Mouse (Mus musculus) CH12.LX (cell line): ENCODE results near the gene Xndc1. TPM values are rescaled to one million over a fixed set of nuclear protein-coding genes. Genes with fewer than 3 reads are reported as not detected.

ENCODE experiments used
- DNase-seq: peaks from one replicate; pipeline ENCODE4 v3.0.0-alpha.2; 2013; ENCODE audit errors: extremely low read depth
- H3K27ac ChIP-seq: 2 replicates; pipeline ENCODE4 v1.5.1; 2012; ENCODE audit warnings: low read depth, mild to moderate bottlenecking, control low read depth, moderate library complexity; ENCODE audit not compliant: insufficient read depth
- H3K27me3 ChIP-seq: replicated peaks from 2 replicates; pipeline ENCODE3; 2012; ENCODE audit warnings: inconsistent platforms
- H3K36me3 ChIP-seq, 2 experiments: replicated peaks in 1 of 2; 2 replicates each; pipeline versions ENCODE3 to v1.6.1; 2012; ENCODE audit warnings: inconsistent platforms in 1 of 2, low read length in 1 of 2, mild to moderate bottlenecking in 1 of 2, mixed read lengths in 1 of 2, moderate library complexity in 1 of 2; ENCODE audit not compliant: control insufficient read depth in 1 of 2, insufficient read depth in 1 of 2
- H3K4me1 ChIP-seq, 2 experiments: 2 replicates each; pipeline ENCODE4 v1.6.1; 2012; ENCODE audit warnings: inconsistent platforms in 1 of 2, moderate library complexity in 1 of 2; ENCODE audit not compliant: insufficient read depth in 2 of 2, control insufficient read depth in 1 of 2
- H3K4me2 ChIP-seq: 2 replicates; pipeline ENCODE4 v1.6.1; 2012; ENCODE audit warnings: low read depth, mild to moderate bottlenecking, control low read depth; ENCODE audit not compliant: poor library complexity, insufficient read depth, severe bottlenecking
- H3K4me3 ChIP-seq, 3 experiments: fragments of 150-350 bp in 1 of 3; sonication (generic) in 1 of 3; replicated peaks in 1 of 3; 2 replicates each; pipeline versions ENCODE3 to v1.5.1; 2011 to 2012; ENCODE audit warnings: low read depth in 2 of 3, low read length in 2 of 3, mild to moderate bottlenecking in 2 of 3, moderate library complexity in 2 of 3, control low read depth in 1 of 3, improper control_type of control experiment in 1 of 3, inconsistent platforms in 1 of 3, mixed read lengths in 1 of 3; ENCODE audit not compliant: poor library complexity in 1 of 3
- H3K79me2 ChIP-seq: replicated peaks from 2 replicates; pipeline ENCODE4 v1.6.1; 2012; ENCODE audit warnings: mild to moderate bottlenecking, moderate library complexity; ENCODE audit not compliant: control insufficient read depth, poor library complexity, insufficient read depth, severe bottlenecking; ENCODE audit errors: extremely low read depth
- H3K9ac ChIP-seq: 2 replicates; pipeline ENCODE4 v1.6.1; 2012; ENCODE audit warnings: low read depth, mild to moderate bottlenecking, control low read depth, moderate library complexity; ENCODE audit not compliant: insufficient read depth
- H3K9me3 ChIP-seq: replicated peaks from 2 replicates; pipeline ENCODE3; 2012; ENCODE audit warnings: low read length, inconsistent platforms, mixed read lengths
- BHLHE40 ChIP-seq: IDR thresholded peaks from 2 replicates; pipeline ENCODE4 v1.6.1; 2011; ENCODE audit warnings: mild to moderate bottlenecking, low read depth, low read length, improper control_type of control experiment
- CTCF ChIP-seq, 2 experiments: IDR thresholded peaks in 1 of 2; conservative IDR thresholded peaks in 1 of 2; 2 replicates each; pipeline ENCODE4 v1.5.1; 2011 to 2012; ENCODE audit warnings: low read depth in 2 of 2, low read length in 2 of 2, improper control_type of control experiment in 1 of 2, inconsistent platforms in 1 of 2, mild to moderate bottlenecking in 1 of 2, moderate library complexity in 1 of 2
- ELF1 ChIP-seq: IDR thresholded peaks from 2 replicates; pipeline ENCODE4 v1.6.1; 2014; ENCODE audit warnings: low read depth, mild to moderate bottlenecking, inconsistent platforms, low read length, improper control_type of control experiment
- EP300 ChIP-seq: IDR thresholded peaks from 2 replicates; pipeline ENCODE4 v1.6.1; 2011; ENCODE audit warnings: low read length, improper control_type of control experiment
- HCFC1 ChIP-seq: IDR thresholded peaks from 2 replicates; pipeline ENCODE4 v1.6.1; 2012; ENCODE audit warnings: low read depth, mild to moderate bottlenecking, inconsistent platforms, low read length, improper control_type of control experiment
- IRF4 ChIP-seq: IDR thresholded peaks from 2 replicates; pipeline ENCODE4 v1.6.1; 2014; ENCODE audit warnings: low read depth, mild to moderate bottlenecking, inconsistent platforms, low read length, improper control_type of control experiment
- MAFK ChIP-seq: IDR thresholded peaks from 2 replicates; pipeline ENCODE4 v1.6.1; 2011; ENCODE audit warnings: low read length, improper control_type of control experiment; ENCODE audit not compliant: insufficient replicate concordance
- MAZ ChIP-seq: IDR thresholded peaks from 2 replicates; pipeline ENCODE4 v1.6.1; 2012; ENCODE audit warnings: low read depth, mild to moderate bottlenecking, inconsistent platforms, low read length, improper control_type of control experiment, moderate library complexity
- NRF1 ChIP-seq: IDR thresholded peaks from 2 replicates; pipeline ENCODE4 v1.6.1; 2014; ENCODE audit warnings: low read depth, mild to moderate bottlenecking, inconsistent platforms, low read length, improper control_type of control experiment, moderate library complexity
- POLR2A ChIP-seq: IDR thresholded peaks from 2 replicates; pipeline ENCODE4 v1.6.1; 2011; ENCODE audit warnings: low read depth, mild to moderate bottlenecking, improper control_type of control experiment, low read length
- POLR2AphosphoS2 ChIP-seq: IDR thresholded peaks from 2 replicates; pipeline ENCODE4 v1.6.1; 2011; ENCODE audit warnings: low read depth, low read length, improper control_type of control experiment
- RAD21 ChIP-seq: IDR thresholded peaks from 2 replicates; pipeline ENCODE4 v1.6.1; 2011; ENCODE audit warnings: low read depth, mild to moderate bottlenecking, low read length, improper control_type of control experiment, moderate library complexity
- SIN3A ChIP-seq: IDR thresholded peaks from 2 replicates; pipeline ENCODE4 v1.6.1; 2012; ENCODE audit warnings: low read length, improper control_type of control experiment, inconsistent platforms
- TBP ChIP-seq: conservative IDR thresholded peaks from 2 replicates; pipeline ENCODE4 v1.6.1; 2011; ENCODE audit warnings: low read depth, low read length, improper control_type of control experiment
- TCF12 ChIP-seq: IDR thresholded peaks from 2 replicates; pipeline ENCODE4 v1.6.1; 2014; ENCODE audit warnings: low read depth, mild to moderate bottlenecking, inconsistent platforms, low read length, improper control_type of control experiment
- USF1 ChIP-seq: IDR thresholded peaks from 2 replicates; pipeline ENCODE4 v1.6.1; 2014; ENCODE audit warnings: low read depth, mild to moderate bottlenecking, inconsistent platforms, low read length, improper control_type of control experiment
- USF2 ChIP-seq: conservative IDR thresholded peaks from 2 replicates; pipeline ENCODE4 v1.6.1; 2011; ENCODE audit warnings: low read depth, low read length, improper control_type of control experiment
- ZNF384 ChIP-seq: IDR thresholded peaks from 2 replicates; pipeline ENCODE4 v1.6.1; 2012; ENCODE audit warnings: low read depth, low read length, improper control_type of control experiment, inconsistent platforms
- dilution Hi-C: fragments of 300-500 bp; cut with MboI; formaldehyde crosslinking; loops from 2 replicates; pipeline ENCODE4 v1.14.3; 2020; ENCODE audit warnings: low sequenced_read_pairs; ENCODE audit not compliant: extremely low pct_unique_long_range_greater_than_20kb, extremely low pct_ligation_motif_present
- in situ Hi-C: fragments of 300-500 bp; cut with MboI; formaldehyde crosslinking; loops from 3 replicates; pipeline ENCODE4 v1.14.3; 2019; ENCODE audit warnings: low sequenced_read_pairs, low pct_ligation_motif_present, low pct_unique_long_range_greater_than_20kb, mixed read lengths
- polyA plus RNA-seq: library from polyadenylated mRNA; unstranded; fragments of >175 nt; gene quantifications from 2 replicates; pipeline ENCODE4 v1.2.1, GENCODE M21; 2012; ENCODE audit warnings: low read depth; ENCODE audit not compliant: insufficient read length
- total RNA-seq, 2 experiments: library from RNA; depleted of rRNA; stranded (reverse); fragments of 300-350 nt in 1 of 2; fragments of >200 nt in 1 of 2; gene quantifications; 2 replicates each; pipeline ENCODE4 v1.2.3; 2012 to 2014

Xndc1 gene
- total and polyA plus RNA-seq, 3 experiments: 15.4 to 26.7 (median 19.8) TPM

GRCm38 (mm10) chr7:102037318-102037717 is 28.0 kb upstream of the Xndc1 start:
- peaks cover 0 to 5% of the 10 kb centered on the region in 2 experiments; a peak in 2 of 4 replicates for H3K4me1 ChIP-seq

GRCm38 (mm10) chr7:102042314-102042713 is 23.0 kb upstream of the Xndc1 start:
- in situ Hi-C loops (no loop called here), dilution Hi-C loops (no loop called here)
- no peak for TF ChIP-seq POLR2A
- TF ChIP-seq POLR2AphosphoS2: no peak
- TF ChIP-seq TBP: no peak
- TF ChIP-seq IRF4: no peak
- no peak for TF ChIP-seq MAFK
- TF ChIP-seq USF1: no peak
- no peak for TF ChIP-seq NRF1
- no peak for TF ChIP-seq MAZ
- TF ChIP-seq RAD21: no peak
- no peak for TF ChIP-seq HCFC1
- no peak for TF ChIP-seq USF2
- TF ChIP-seq ZNF384: no peak
- H3K4me1 ChIP-seq: 0 out of 4 replicates have a peak, but pooled peaks cover 0 to 3% of the 10 kb centered on the region in 2 experiments
- no peaks in the 10 kb centered on the region for H3K9me3 ChIP-seq
- no peak overlapping the region for H3K4me2 ChIP-seq
- peaks cover 28 to 65% of the 10 kb centered on the region in 2 experiments for H3K36me3 ChIP-seq
- no peaks in the 10 kb centered on the region; the same call in 1 of the 2 replicates for H3K79me2 ChIP-seq
- no peaks in the 10 kb centered on the region for H3K27me3 ChIP-seq
- H3K9ac ChIP-seq: no peak overlapping the region
- no peak overlapping the region for H3K27ac ChIP-seq
- no peak for DNase-seq
- H3K4me3 ChIP-seq: no peak overlapping the region

More at GRCm38 (mm10) chr7:102037318-102037717, 28.0 kb upstream of the Xndc1 start:
- Histone ChIP-seq H3K36me3 (peaks cover 57 to 91% of the 10 kb centered on the region in 2 experiments), H3K27me3 (no peaks in the 10 kb centered on the region), H3K9ac (no peak overlapping the region), H3K27ac (no peak overlapping the region), H3K4me2 (no peak overlapping the region), H3K79me2 (no peaks in the 10 kb centered on the region; the same call in 1 of the 2 replicates), H3K4me3 (no peak overlapping the region), H3K9me3 (no peaks in the 10 kb centered on the region)
- dilution Hi-C loops (no loop called here), in situ Hi-C loops (no loop called here)
- no peak for TF ChIP-seq HCFC1
- no peak for TF ChIP-seq EP300
- no peak for TF ChIP-seq ELF1
- TF ChIP-seq TCF12: no peak
- TF ChIP-seq SIN3A: no peak
- TF ChIP-seq BHLHE40: no peak
- no peak for TF ChIP-seq CTCF (conservative IDR thresholded peaks at IDR 0.05 in 1 of 2, IDR thresholded peaks at IDR 0.05 in 1 of 2; ENCODE audit: low read depth in 2 of 2, low read length in 2 of 2)
- no peak for TF ChIP-seq NRF1
- no peak for DNase-seq
